Mouse (Mus musculus): ENCODE results near the gene Fut2. TPM values are rescaled to one million over a fixed set of nuclear protein-coding genes. Genes with fewer than 3 reads are reported as not detected.

The Fut2 gene
- total RNA-seq, 1 experiment, result 0.27 TPM

DNA sequence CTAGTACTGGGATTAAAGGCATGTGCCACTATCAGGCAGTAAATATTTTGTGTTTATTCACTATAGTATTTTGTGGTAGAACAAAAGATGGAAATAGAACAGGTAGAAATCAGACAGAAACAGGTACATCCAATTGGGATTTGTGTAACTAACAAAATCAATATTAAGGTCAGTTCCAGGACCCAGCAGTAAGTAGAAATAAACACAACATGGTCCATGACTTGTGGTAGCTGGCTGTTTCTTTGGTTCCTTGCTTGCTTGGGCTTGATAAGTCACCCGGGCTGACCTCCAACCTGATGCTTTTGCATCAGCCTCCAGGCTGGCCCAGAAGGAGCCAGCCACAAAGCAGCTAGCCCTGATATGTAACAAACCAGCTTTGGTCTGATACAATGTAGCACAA lies 56.7 kb downstream of the Fut2 start:
- in situ Hi-C loops (cut with MboI; ENCODE audit: low sequenced_read_pairs in 2 of 2, unreplicated experiment in 2 of 2), result no loop called here
- Histone ChIP-seq H3K4me1 (ENCODE audit: control insufficient read depth in 2 of 2, insufficient read depth in 2 of 2, low read length in 2 of 2, poor library complexity in 1 of 2) (peaks cover 0 to 2% of the 10 kb centered on the region in 2 experiments; a peak in 1 of 4 replicates), H3K36me3 (ENCODE audit: control insufficient read depth, insufficient read depth, low read length, poor library complexity, severe bottlenecking) (no peaks in the 10 kb centered on the region), H3K27ac (ENCODE audit: insufficient read depth, low read depth, low read length, poor library complexity, severe bottlenecking) (no peak overlapping the region), H3K9me3 (ENCODE audit: control insufficient read depth, insufficient read depth, low read depth, low read length) (no peaks in the 10 kb centered on the region), H3K9ac (ENCODE audit: insufficient read depth, low read depth, low read length, poor library complexity, severe bottlenecking) (no peak overlapping the region), H3K4me3 (ENCODE audit: insufficient read depth in 1 of 2, low read depth in 1 of 2, low read length in 2 of 2, poor library complexity in 1 of 2, severe bottlenecking in 1 of 2) (no peak overlapping the region)
- no peak for DNase-seq (ENCODE audit: low read depth, low spot score)
- TF ChIP-seq CHD2 (IDR thresholded peaks at IDR 0.05; ENCODE audit: low read depth, low read length) (no peak), MAFK (IDR thresholded peaks at IDR 0.05; ENCODE audit: insufficient read depth, low read depth, low read length) (no peak), HCFC1 (IDR thresholded peaks at IDR 0.05; ENCODE audit: borderline replicate concordance, insufficient read depth, low read length) (no peak), ZNF384 (IDR thresholded peaks at IDR 0.05; ENCODE audit: low read depth, low read length) (no peak), ZC3H11A (IDR thresholded peaks at IDR 0.05; ENCODE audit: borderline replicate concordance, low read depth, low read length) (no peak)

DNA sequence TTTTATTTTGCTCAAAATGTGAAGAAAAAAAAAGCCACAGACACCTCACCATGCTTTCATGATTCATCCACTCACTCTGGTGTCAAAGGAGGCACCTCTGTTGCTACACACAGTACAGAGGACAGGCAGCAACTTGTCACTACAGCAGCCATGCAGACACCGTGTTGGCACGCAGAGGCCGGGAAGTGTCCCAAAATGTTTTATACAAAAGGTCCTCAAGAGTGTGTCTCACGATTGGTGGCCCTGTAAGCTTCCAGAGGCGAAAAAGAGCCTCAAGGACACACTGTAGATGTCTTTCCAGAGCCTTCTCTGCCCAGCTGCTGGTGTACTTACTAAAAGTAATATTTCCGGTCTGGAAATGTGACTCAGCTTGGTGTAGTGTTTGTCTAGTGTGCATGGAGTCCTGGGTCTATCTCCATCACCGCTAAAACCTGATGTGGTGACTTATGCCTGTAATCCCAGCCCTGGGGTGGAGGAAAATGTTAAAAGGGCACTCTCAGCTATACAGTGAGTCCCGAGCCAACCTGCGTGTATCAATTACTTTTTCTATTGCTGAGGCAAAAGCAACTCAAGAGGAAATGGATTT lies 60.4 kb downstream of the Fut2 start:
- Histone ChIP-seq H3K9ac (ENCODE audit: insufficient read depth, low read depth, low read length, poor library complexity, severe bottlenecking) (no peak overlapping the region), H3K36me3 (ENCODE audit: control insufficient read depth, insufficient read depth, low read length, poor library complexity, severe bottlenecking) (no peaks in the 10 kb centered on the region), H3K4me3 (ENCODE audit: insufficient read depth in 1 of 2, low read depth in 1 of 2, low read length in 2 of 2, poor library complexity in 1 of 2, severe bottlenecking in 1 of 2) (no peak overlapping the region), H3K9me3 (ENCODE audit: control insufficient read depth, insufficient read depth, low read depth, low read length) (no peaks in the 10 kb centered on the region), H3K27ac (ENCODE audit: insufficient read depth, low read depth, low read length, poor library complexity, severe bottlenecking) (no peak overlapping the region), H3K4me1 (ENCODE audit: control insufficient read depth in 2 of 2, insufficient read depth in 2 of 2, low read length in 2 of 2, poor library complexity in 1 of 2) (peaks cover 0 to 9% of the 10 kb centered on the region in 2 experiments; a peak in 2 of 4 replicates)
- no peak for DNase-seq (ENCODE audit: low read depth, low spot score)
- in situ Hi-C loops (cut with MboI; ENCODE audit: low sequenced_read_pairs in 2 of 2, unreplicated experiment in 2 of 2), result no loop called here
- TF ChIP-seq CHD2 (IDR thresholded peaks at IDR 0.05; ENCODE audit: low read depth, low read length) (no peak), ZC3H11A (IDR thresholded peaks at IDR 0.05; ENCODE audit: borderline replicate concordance, low read depth, low read length) (no peak), HCFC1 (IDR thresholded peaks at IDR 0.05; ENCODE audit: borderline replicate concordance, insufficient read depth, low read length) (no peak), ZNF384 (IDR thresholded peaks at IDR 0.05; ENCODE audit: low read depth, low read length) (no peak), MAFK (IDR thresholded peaks at IDR 0.05; ENCODE audit: insufficient read depth, low read depth, low read length) (no peak)

DNA sequence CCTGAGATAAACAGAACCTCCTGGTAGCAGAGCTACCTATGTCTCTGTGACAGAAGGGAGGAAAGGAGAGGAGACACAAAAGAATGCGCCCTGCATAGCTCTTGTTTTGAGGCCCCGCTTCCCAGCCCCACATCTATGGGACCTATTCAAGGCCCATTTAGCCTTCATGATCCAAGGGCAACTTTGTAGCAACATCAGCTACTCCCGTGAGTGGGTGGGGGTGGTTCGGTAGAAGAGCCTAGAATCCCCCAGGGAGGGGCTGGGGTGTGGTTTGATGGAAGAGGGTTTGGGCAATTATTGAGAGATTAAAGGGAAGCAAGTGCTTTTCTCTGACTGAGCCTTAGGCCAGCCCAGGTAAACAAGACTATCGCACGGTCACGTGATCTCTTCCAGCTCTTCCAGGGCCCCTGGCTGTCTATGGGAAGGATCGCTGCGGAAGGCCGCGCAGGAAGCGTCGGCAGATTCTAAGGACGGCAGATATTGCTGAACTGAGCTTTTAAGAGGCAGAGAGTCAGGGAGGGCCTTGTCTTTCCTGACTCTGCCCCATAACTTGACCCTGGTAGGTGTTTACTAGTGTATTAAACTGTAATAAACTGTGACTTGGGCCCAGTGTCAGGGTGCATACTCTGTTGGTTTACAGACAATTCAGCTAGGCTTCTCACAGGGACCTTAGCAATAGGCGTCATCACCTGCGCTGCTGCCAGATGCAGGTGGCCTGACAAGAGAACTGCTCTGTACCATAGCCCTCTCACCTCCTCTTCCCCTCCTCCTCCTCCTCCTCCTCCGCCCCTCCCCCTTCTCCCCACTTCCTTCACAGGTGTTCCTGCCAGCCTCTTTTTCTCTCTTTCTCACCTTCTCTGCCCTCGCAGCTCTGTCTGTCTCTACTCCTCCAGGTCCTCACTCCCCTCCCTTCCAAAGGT lies 67.0 kb downstream of the Fut2 start:
- H3K4me3 ChIP-seq (ENCODE audit: insufficient read depth in 1 of 2, low read depth in 1 of 2, low read length in 2 of 2, poor library complexity in 1 of 2, severe bottlenecking in 1 of 2), result no peak overlapping the region
- H3K27ac ChIP-seq (ENCODE audit: insufficient read depth, low read depth, low read length, poor library complexity, severe bottlenecking), result peak overlapping the region; percentile 35; the same call in 1 of the 2 replicates
- H3K9me3 ChIP-seq (ENCODE audit: control insufficient read depth, insufficient read depth, low read depth, low read length), result no peaks in the 10 kb centered on the region
- H3K9ac ChIP-seq (ENCODE audit: insufficient read depth, low read depth, low read length, poor library complexity, severe bottlenecking), result no peak overlapping the region
- peaks cover 0 to 36% of the 10 kb centered on the region in 2 experiments; a peak in 2 of 4 replicates for H3K4me1 ChIP-seq (ENCODE audit: control insufficient read depth in 2 of 2, insufficient read depth in 2 of 2, low read length in 2 of 2, poor library complexity in 1 of 2)
- in situ Hi-C loops (cut with MboI; ENCODE audit: low sequenced_read_pairs in 2 of 2, unreplicated experiment in 2 of 2), result loop anchor here in 1 of 2 experiments (10.0 kb wide), 1 partner anchor 124 kb away; no protein-coding TSS in a partner anchor
- H3K36me3 ChIP-seq (ENCODE audit: control insufficient read depth, insufficient read depth, low read length, poor library complexity, severe bottlenecking), result no peaks in the 10 kb centered on the region; the same call in 1 of the 2 replicates
- no peak for DNase-seq (ENCODE audit: low read depth, low spot score)
- no peak for TF ChIP-seq HCFC1 (IDR thresholded peaks at IDR 0.05; ENCODE audit: borderline replicate concordance, insufficient read depth, low read length)
- TF ChIP-seq CHD2 (IDR thresholded peaks at IDR 0.05; ENCODE audit: low read depth, low read length), result no peak
- TF ChIP-seq ZNF384 (IDR thresholded peaks at IDR 0.05; ENCODE audit: low read depth, low read length), result no peak
- no peak for TF ChIP-seq MAFK (IDR thresholded peaks at IDR 0.05; ENCODE audit: insufficient read depth, low read depth, low read length)

Other genes starting within 250 kb of the Fut2 start
- 0.37 TPM in 1 of 2 replicates, not detected in the other for gene Lhb, start 245.6 kb downstream of the Fut2 start, total RNA-seq (2012; rRNA removed)
- 26.1 and 26.8 TPM in 2 replicates for gene Gys1, start 231.6 kb downstream of the Fut2 start, total RNA-seq (2012; rRNA removed)
- gene Ruvbl2, start 228.3 kb downstream of the Fut2 start, total RNA-seq (2012; rRNA removed), result 228 and 281 TPM in 2 replicates
- 398 and 408 TPM in 2 replicates for gene Ftl1, start 206.5 kb downstream of the Fut2 start, total RNA-seq (2012; rRNA removed)
- gene Bax, start 199.5 kb downstream of the Fut2 start, total RNA-seq (2012; rRNA removed), result 388 and 591 TPM in 2 replicates
- 2.6 TPM in 2 replicates for gene Tulp2, start 184.5 kb downstream of the Fut2 start, total RNA-seq (2012; rRNA removed)
- gene Gm45808, start 179.6 kb downstream of the Fut2 start, total RNA-seq (2012; rRNA removed), result 0.71 TPM in 1 of 2 replicates, not detected in the other
- 3.6 and 5.3 TPM in 2 replicates for gene Dhdh, start 177.6 kb downstream of the Fut2 start, total RNA-seq (2012; rRNA removed)
- 131 and 178 TPM in 2 replicates for gene Nucb1, start 156.0 kb downstream of the Fut2 start, total RNA-seq (2012; rRNA removed)
- gene Ppp1r15a, start 140.1 kb downstream of the Fut2 start, total RNA-seq (2012; rRNA removed), result 31.4 and 37.9 TPM in 2 replicates
- 17.8 and 20.2 TPM in 2 replicates for gene Plekha4, start 140.1 kb downstream of the Fut2 start, total RNA-seq (2012; rRNA removed)
- 32.5 and 33.0 TPM in 2 replicates for gene Hsd17b14, start 111.5 kb downstream of the Fut2 start, total RNA-seq (2012; rRNA removed)
- 60.3 and 87.7 TPM in 2 replicates for gene Bcat2, start 96.2 kb downstream of the Fut2 start, total RNA-seq (2012; rRNA removed)
- 0.67 and 1.1 TPM in 2 replicates for gene Fgf21, start 50.9 kb downstream of the Fut2 start, total RNA-seq (2012; rRNA removed)
- gene Fut1, start 49.1 kb downstream of the Fut2 start, total RNA-seq (2012; rRNA removed), result 0.49 and 2.5 TPM in 2 replicates
- 0.31 and 0.63 TPM in 2 replicates for gene Izumo1, start 44.6 kb downstream of the Fut2 start, total RNA-seq (2012; rRNA removed)
- 5.3 and 8.6 TPM in 2 replicates for gene Rasip1, start 38.9 kb downstream of the Fut2 start, total RNA-seq (2012; rRNA removed)
- gene Mamstr, start 26.4 kb downstream of the Fut2 start, total RNA-seq (2012; rRNA removed), result 0.71 and 0.74 TPM in 2 replicates
- 0.54 and 0.74 TPM in 2 replicates for gene Ntn5, start 17.6 kb upstream of the Fut2 start, total RNA-seq (2012; rRNA removed)
- 4.5 and 7.6 TPM in 2 replicates for gene Sec1, start 28.0 kb upstream of the Fut2 start, total RNA-seq (2012; rRNA removed)
- gene Car11, start 33.4 kb upstream of the Fut2 start, total RNA-seq (2012; rRNA removed), result 4.4 and 7.9 TPM in 2 replicates
- 10.0 and 10.6 TPM in 2 replicates for gene Dbp, start 38.7 kb upstream of the Fut2 start, total RNA-seq (2012; rRNA removed)
- gene Rpl18, start 49.1 kb upstream of the Fut2 start, total RNA-seq (2012; rRNA removed), result 3,487 and 5,312 TPM in 2 replicates
- 18.7 and 21.5 TPM in 2 replicates for gene Sphk2, start 51.6 kb upstream of the Fut2 start, total RNA-seq (2012; rRNA removed)
- gene Fam83e, start 54.8 kb upstream of the Fut2 start, total RNA-seq (2012; rRNA removed), result 6.1 and 6.6 TPM in 2 replicates
- 0.76 and 1.7 TPM in 2 replicates for gene Spaca4, start 59.4 kb upstream of the Fut2 start, total RNA-seq (2012; rRNA removed)
- 7.2 and 9.5 TPM in 2 replicates for gene Lmtk3, start 117.3 kb upstream of the Fut2 start, total RNA-seq (2012; rRNA removed)
- 1.6 and 2.1 TPM in 2 replicates for gene Sult2b1, start 118.3 kb upstream of the Fut2 start, total RNA-seq (2012; rRNA removed)
- 96.2 and 113 TPM in 2 replicates for gene Cyth2, start 148.2 kb upstream of the Fut2 start, total RNA-seq (2012; rRNA removed)
- 1.6 and 2.6 TPM in 2 replicates for gene Kcnj14, start 158.4 kb upstream of the Fut2 start, total RNA-seq (2012; rRNA removed)
- gene Grwd1, start 164.6 kb upstream of the Fut2 start, total RNA-seq (2012; rRNA removed), result 93.4 and 107 TPM in 2 replicates
- gene Kdelr1, start 206.4 kb upstream of the Fut2 start, total RNA-seq (2012; rRNA removed), result 73.2 and 87.2 TPM in 2 replicates
- 0.67 and 0.90 TPM in 2 replicates for gene Grin2d, start 212.0 kb upstream of the Fut2 start, total RNA-seq (2012; rRNA removed)
- 0.74 TPM in 1 of 2 replicates, not detected in the other for gene Syngr4, start 230.3 kb upstream of the Fut2 start, total RNA-seq (2012; rRNA removed)
- gene Tmem143, start 230.5 kb upstream of the Fut2 start, total RNA-seq (2012; rRNA removed), result 26.0 and 34.8 TPM in 2 replicates